Mouse (Mus musculus) hindbrain, embryonic 14.5 days (tissue): ENCODE results near the gene D630003M21Rik. TPM values are rescaled to one million over a fixed set of nuclear protein-coding genes. Genes with fewer than 3 reads are reported as not detected.
A peak's percentile ranks its signal among the peaks of the same experiment; 100 is the strongest.

Experiments used
- ATAC-seq: fragments of 200-750 bp; cut with Nextera tagmentation; 2 replicates; pipeline ENCODE4 v1.8.0; 2017; ENCODE audit warnings: moderate number of reproducible peaks, mild to moderate bottlenecking, moderate TSS enrichment, moderate library complexity; ENCODE audit not compliant: low FRiP score
- DNase-seq: peaks from one replicate; pipeline ENCODE4 v3.0.0-alpha.2; 2015; ENCODE audit warnings: low spot score
- H3K27ac ChIP-seq: fragments of 300-500 bp; sonication (generic); 2 replicates; pipeline ENCODE4 v1.5.1; 2014; ENCODE audit warnings: mild to moderate bottlenecking, moderate library complexity
- H3K27me3 ChIP-seq: fragments of 300-500 bp; sonication (generic); 2 replicates; pipeline ENCODE4 v1.6.1; 2014; ENCODE audit warnings: mild to moderate bottlenecking, low read length, mixed read lengths; ENCODE audit not compliant: control insufficient read depth, insufficient read depth
- H3K36me3 ChIP-seq: fragments of 300-500 bp; sonication (generic); replicated peaks from 2 replicates; pipeline ENCODE4 v1.6.1; 2014; ENCODE audit not compliant: control insufficient read depth, insufficient read depth
- H3K4me1 ChIP-seq: fragments of 300-500 bp; sonication (generic); replicated peaks from 2 replicates; pipeline ENCODE4 v1.6.1; 2014; ENCODE audit warnings: antibody characterized with exemption, low read length, mixed read lengths; ENCODE audit not compliant: control insufficient read depth, insufficient read depth
- H3K4me2 ChIP-seq: fragments of 300-500 bp; sonication (generic); replicated peaks from 2 replicates; pipeline ENCODE4 v1.6.1; 2014; ENCODE audit warnings: mild to moderate bottlenecking, moderate library complexity
- H3K4me3 ChIP-seq: fragments of 300-500 bp; sonication (generic); replicated peaks from 2 replicates; pipeline ENCODE4 v1.5.1; 2014; ENCODE audit warnings: mild to moderate bottlenecking, low read length
- H3K9ac ChIP-seq: fragments of 300-500 bp; sonication (generic); 2 replicates; pipeline ENCODE4 v1.6.1; 2014
- H3K9me3 ChIP-seq: fragments of 300-500 bp; sonication (generic); 2 replicates; pipeline ENCODE4 v1.6.1; 2016; ENCODE audit warnings: low read length; ENCODE audit not compliant: control insufficient read depth
- WGBS: fragments of 180-500 bp; shearing (Covaris S2); extraction: QIAGEN DNeasy Blood & Tissue Kit; methylation state at CpG from one replicate; pipeline ENCODE4 v1.1.7; 2014; 5-methylcytosine and 5-hydroxymethylcytosine counted together
- polyA plus RNA-seq: library from polyadenylated mRNA; unstranded; fragments of >200 nt; fragmentation: Nextera tagmentation; extraction: Ambion mirVana; gene quantifications from 2 replicates; pipeline ENCODE4 v1.2.1, GENCODE M21; 2014

Gene D630003M21Rik
- polyA plus RNA-seq, 1 experiment from 2014 or later = 1.6 TPM

- Histone ChIP-seq H3K27ac (no peak overlapping the region), H3K9me3 (no peaks in the 10 kb centered on the region), H3K9ac (no peak overlapping the region), H3K4me3 (no peak overlapping the region), H3K4me1 (no peaks in the 10 kb centered on the region), H3K36me3 (no peaks in the 10 kb centered on the region), H3K27me3 (0 out of 2 replicates have a peak, but pooled peaks cover 4% of the 10 kb centered on the region), H3K4me2 (no peak overlapping the region)
- DNase-seq (no peak), ATAC-seq (no peak)
- WGBS = 54% methylated on average over 4 of the region's 4 CpGs
Observed at GRCm38 (mm10) chr2:158210503-158210902, 18.5 kb downstream of the D630003M21Rik start.

GRCm38 (mm10) chr2:158209776-158210175 lies 19.2 kb downstream of the D630003M21Rik start:
- DNase-seq (no peak), ATAC-seq (no peak)
- H3K4me3 ChIP-seq = no peak overlapping the region
- 64% methylated on average over 9 of the region's 9 CpGs for WGBS
- H3K4me2 ChIP-seq = no peak overlapping the region
- no peak overlapping the region for H3K9ac ChIP-seq
- H3K9me3 ChIP-seq = no peaks in the 10 kb centered on the region
- no peak overlapping the region for H3K27ac ChIP-seq
- H3K36me3 ChIP-seq = no peaks in the 10 kb centered on the region
- 0 out of 2 replicates have a peak, but pooled peaks cover 4% of the 10 kb centered on the region for H3K27me3 ChIP-seq
- no peaks in the 10 kb centered on the region; the same call in 1 of the 2 replicates for H3K4me1 ChIP-seq

GRCm38 (mm10) chr2:158207848-158208247 lies 21.2 kb downstream of the D630003M21Rik start:
- ATAC-seq = 0 out of 2 replicates have a peak, but pooled peaks have one; percentile 18

GRCm38 (mm10) chr2:158204114-158204513 lies 24.9 kb downstream of the D630003M21Rik start:
- peak; percentile 84 for DNase-seq
- no peak overlapping the region for H3K27ac ChIP-seq
- no peaks in the 10 kb centered on the region for H3K27me3 ChIP-seq
- no peaks in the 10 kb centered on the region for H3K9me3 ChIP-seq
- H3K36me3 ChIP-seq = no peaks in the 10 kb centered on the region
- peaks cover 3% of the 10 kb centered on the region; the same call in 1 of the 2 replicates for H3K4me1 ChIP-seq
- no peak for ATAC-seq
- WGBS = 3% methylated on average over 7 of the region's 7 CpGs
- no peak overlapping the region for H3K9ac ChIP-seq
- no peak overlapping the region for H3K4me2 ChIP-seq
- H3K4me3 ChIP-seq = no peak overlapping the region

More at GRCm38 (mm10) chr2:158207848-158208247, 21.2 kb downstream of the D630003M21Rik start:
- H3K4me2 ChIP-seq = no peak overlapping the region
- H3K27me3 ChIP-seq = 0 out of 2 replicates have a peak, but pooled peaks cover 4% of the 10 kb centered on the region
- H3K4me1 ChIP-seq = peaks cover 3% of the 10 kb centered on the region; the same call in 1 of the 2 replicates
- 11% methylated on average over 12 of the region's 12 CpGs for WGBS
- H3K36me3 ChIP-seq = no peaks in the 10 kb centered on the region
- H3K4me3 ChIP-seq = no peak overlapping the region
- H3K9ac ChIP-seq = no peak overlapping the region
- no peaks in the 10 kb centered on the region for H3K9me3 ChIP-seq
- peak; percentile 78 for DNase-seq
- no peak overlapping the region for H3K27ac ChIP-seq

- Histone ChIP-seq H3K4me2 (no peak overlapping the region), H3K9ac (no peak overlapping the region), H3K9me3 (no peaks in the 10 kb centered on the region), H3K27ac (no peak overlapping the region), H3K4me1 (peaks cover 3% of the 10 kb centered on the region; the same call in 1 of the 2 replicates), H3K27me3 (no peaks in the 10 kb centered on the region), H3K4me3 (no peak overlapping the region), H3K36me3 (no peaks in the 10 kb centered on the region)
- DNase-seq (no peak), ATAC-seq (no peak)
- 88% methylated on average over 4 of the region's 4 CpGs for WGBS
Observed at GRCm38 (mm10) chr2:158203686-158204085, 25.3 kb downstream of the D630003M21Rik start.

- Histone ChIP-seq H3K4me1 (peaks cover 11% of the 10 kb centered on the region; the same call in 1 of the 2 replicates), H3K4me3 (no peak overlapping the region), H3K36me3 (no peaks in the 10 kb centered on the region), H3K27ac (no peak overlapping the region), H3K4me2 (no peak overlapping the region), H3K27me3 (no peaks in the 10 kb centered on the region), H3K9me3 (no peaks in the 10 kb centered on the region), H3K9ac (no peak overlapping the region)
- 49% methylated on average over 3 of the region's 3 CpGs for WGBS
- DNase-seq (no peak), ATAC-seq (no peak)
Observed at GRCm38 (mm10) chr2:158199281-158199680, 29.7 kb downstream of the D630003M21Rik start.

- H3K36me3 ChIP-seq = no peaks in the 10 kb centered on the region
- no peak overlapping the region for H3K27ac ChIP-seq
- no peaks in the 10 kb centered on the region for H3K27me3 ChIP-seq
- WGBS = 88% methylated on average over 6 of the region's 6 CpGs
- no peaks in the 10 kb centered on the region for H3K9me3 ChIP-seq
- DNase-seq = no peak
- no peak overlapping the region for H3K4me3 ChIP-seq
- peaks cover 15% of the 10 kb centered on the region for H3K4me1 ChIP-seq
- H3K9ac ChIP-seq = no peak overlapping the region
- ATAC-seq = no peak
- H3K4me2 ChIP-seq = no peak overlapping the region
Observed at GRCm38 (mm10) chr2:158198861-158199260, 30.2 kb downstream of the D630003M21Rik start.

- no peak overlapping the region for H3K4me3 ChIP-seq
- peaks cover 24% of the 10 kb centered on the region for H3K4me1 ChIP-seq
- no peaks in the 10 kb centered on the region for H3K27me3 ChIP-seq
- ATAC-seq (no peak), DNase-seq (no peak)
- no peaks in the 10 kb centered on the region for H3K36me3 ChIP-seq
- H3K9me3 ChIP-seq = no peaks in the 10 kb centered on the region
- H3K27ac ChIP-seq = no peak overlapping the region
- no peak overlapping the region for H3K4me2 ChIP-seq
- no peak overlapping the region for H3K9ac ChIP-seq
- 76% methylated on average over 5 of the region's 5 CpGs for WGBS
Observed at GRCm38 (mm10) chr2:158197971-158198370, 31.1 kb downstream of the D630003M21Rik start.

- ATAC-seq (no peak), DNase-seq (peak; percentile 81)
- Histone ChIP-seq H3K36me3 (no peaks in the 10 kb centered on the region), H3K4me3 (no peak overlapping the region), H3K9me3 (no peaks in the 10 kb centered on the region), H3K4me2 (no peak overlapping the region), H3K4me1 (peaks cover 25% of the 10 kb centered on the region), H3K27me3 (no peaks in the 10 kb centered on the region), H3K27ac (peak overlapping the region; percentile 21; the same call in 1 of the 2 replicates), H3K9ac (no peak overlapping the region)
- WGBS = 16% methylated on average over 10 of the region's 10 CpGs
Observed at GRCm38 (mm10) chr2:158194945-158195640, 33.9 kb downstream of the D630003M21Rik start.
